Mouse (Mus musculus) forebrain, embryonic 16.5 days (tissue): ENCODE data around the gene Erbb3. TPM values are rescaled to one million over a fixed set of nuclear protein-coding genes. Genes with fewer than 3 reads are reported as not detected.

Experiments used
- ATAC-seq: fragments of 200-750 bp; cut with Nextera tagmentation; 2 replicates; pipeline ENCODE4 v1.8.0; 2017; ENCODE audit warnings: mild to moderate bottlenecking, moderate library complexity
- H3K27ac ChIP-seq: fragments of 300-500 bp; sonication (generic); 2 replicates; pipeline ENCODE4 v1.5.1; 2014; ENCODE audit warnings: low read length, control low read depth
- H3K27me3 ChIP-seq: fragments of 300-500 bp; sonication (generic); replicated peaks from 2 replicates; pipeline ENCODE4 v1.6.1; 2014; ENCODE audit warnings: low read length; ENCODE audit not compliant: control insufficient read depth, insufficient read depth
- H3K36me3 ChIP-seq: fragments of 300-500 bp; sonication (generic); 2 replicates; pipeline ENCODE4 v1.6.1; 2014; ENCODE audit not compliant: control insufficient read depth, insufficient read depth
- H3K4me1 ChIP-seq: fragments of 300-500 bp; sonication (generic); replicated peaks from 2 replicates; pipeline ENCODE4 v1.6.1; 2014; ENCODE audit warnings: low read length; ENCODE audit not compliant: control insufficient read depth, insufficient read depth
- H3K4me2 ChIP-seq: fragments of 300-500 bp; sonication (generic); 2 replicates; pipeline ENCODE4 v1.6.1; 2014; ENCODE audit warnings: mild to moderate bottlenecking, low read length, control low read depth
- H3K4me3 ChIP-seq: fragments of 300-500 bp; sonication (generic); replicated peaks from 2 replicates; pipeline ENCODE4 v1.5.1; 2014; ENCODE audit warnings: mild to moderate bottlenecking, low read length, control low read depth
- H3K9ac ChIP-seq: fragments of 300-500 bp; sonication (generic); replicated peaks from 2 replicates; pipeline ENCODE4 v1.6.1; 2014; ENCODE audit warnings: low read depth, low read length, control low read depth
- H3K9me3 ChIP-seq: fragments of 300-500 bp; sonication (generic); 2 replicates; pipeline ENCODE4 v1.6.1; 2016; ENCODE audit warnings: low read length; ENCODE audit not compliant: control insufficient read depth
- WGBS: fragments of 180-500 bp; shearing (Covaris S2); extraction: QIAGEN DNeasy Blood & Tissue Kit; methylation state at CpG from one replicate; pipeline ENCODE4 v1.1.7; 2014; 5-methylcytosine and 5-hydroxymethylcytosine counted together
- polyA plus RNA-seq: library from polyadenylated mRNA; unstranded; fragments of >200 nt; fragmentation: Nextera tagmentation; extraction: Ambion mirVana; gene quantifications from 2 replicates; pipeline ENCODE4 v1.2.1, GENCODE M21; 2015

Erbb3 gene
- polyA plus RNA-seq, 1 experiment from 2014 or later: 0.46 TPM

DNA sequence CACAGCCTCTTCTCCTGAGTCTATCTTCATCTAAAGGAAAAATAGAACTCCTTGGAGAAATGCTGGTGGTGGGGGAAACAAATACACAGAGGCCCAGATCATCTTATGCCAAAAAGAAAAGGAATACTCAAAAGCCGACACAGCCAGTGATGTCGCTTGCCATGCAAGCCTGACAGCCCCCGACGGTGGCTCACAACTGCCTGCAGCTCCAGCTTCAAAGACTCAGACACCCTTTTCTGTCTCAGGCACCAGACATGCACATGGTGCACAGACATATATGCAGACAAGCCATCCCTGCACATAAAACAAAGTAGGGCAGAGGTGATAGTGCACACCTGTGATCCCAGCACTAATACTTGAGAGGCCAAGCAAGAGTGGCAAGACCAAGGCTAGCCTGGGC is 9.7 kb downstream of the Erbb3 start:
- ATAC-seq: no peak
- WGBS: 85% methylated on average over 4 of the region's 4 CpGs
- H3K27ac ChIP-seq: no peak overlapping the region

DNA sequence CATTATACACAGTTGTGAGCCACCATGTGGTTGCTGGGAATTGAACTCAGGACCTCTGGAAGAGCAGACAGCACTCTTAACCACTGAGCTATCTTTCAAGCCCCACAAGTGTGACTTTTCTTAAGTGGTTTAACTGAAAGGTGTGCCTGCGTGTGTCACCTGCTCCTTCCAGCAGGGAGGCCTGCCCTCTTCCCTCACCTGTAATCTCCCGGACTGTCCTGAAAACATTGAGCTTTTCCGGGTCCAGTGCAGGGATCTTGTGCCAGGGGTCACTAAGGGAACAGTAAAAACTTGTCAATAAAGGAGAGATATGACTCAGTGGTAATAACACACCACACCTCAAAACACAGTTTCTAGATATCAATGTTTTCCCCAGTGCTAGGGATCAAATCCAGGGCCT is 10.2 kb downstream of the Erbb3 start:
- Histone ChIP-seq H3K9me3 (no peaks in the 10 kb centered on the region), H3K9ac (no peak overlapping the region), H3K27ac (no peak overlapping the region), H3K4me1 (no peaks in the 10 kb centered on the region), H3K36me3 (no peaks in the 10 kb centered on the region), H3K27me3 (no peaks in the 10 kb centered on the region), H3K4me2 (no peak overlapping the region), H3K4me3 (no peak overlapping the region)
- 86% methylated on average over 3 of the region's 3 CpGs for WGBS
- ATAC-seq: no peak

More for the DNA sequence above, 9.7 kb downstream of the Erbb3 start:
- H3K4me2 ChIP-seq: no peak overlapping the region
- no peaks in the 10 kb centered on the region for H3K4me1 ChIP-seq
- no peak overlapping the region for H3K9ac ChIP-seq
- no peaks in the 10 kb centered on the region for H3K36me3 ChIP-seq
- no peaks in the 10 kb centered on the region for H3K9me3 ChIP-seq
- H3K4me3 ChIP-seq: no peak overlapping the region
- H3K27me3 ChIP-seq: no peaks in the 10 kb centered on the region

DNA sequence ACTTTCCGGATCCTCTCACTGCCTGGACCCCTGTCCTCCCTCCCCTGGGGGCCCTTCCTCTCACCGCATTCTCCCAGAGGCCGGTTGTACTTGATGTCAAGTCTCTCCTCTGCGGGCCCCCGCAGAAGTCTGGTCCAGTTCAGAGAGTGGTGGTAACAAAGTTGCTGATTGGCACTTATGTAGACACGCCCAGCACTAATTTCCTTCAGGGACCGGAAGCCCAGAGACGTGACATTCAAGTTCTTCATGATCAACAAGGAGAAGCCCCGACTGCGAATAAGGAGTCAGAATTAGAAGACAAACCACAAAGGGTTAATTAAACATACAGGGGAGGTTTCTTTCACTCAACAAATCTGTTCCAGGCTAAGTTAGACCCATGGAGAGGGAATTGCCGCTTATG is 11.1 kb downstream of the Erbb3 start:
- Histone ChIP-seq H3K4me1 (no peaks in the 10 kb centered on the region), H3K9me3 (no peaks in the 10 kb centered on the region), H3K27me3 (no peaks in the 10 kb centered on the region), H3K4me2 (no peak overlapping the region), H3K9ac (no peak overlapping the region), H3K36me3 (no peaks in the 10 kb centered on the region), H3K4me3 (no peak overlapping the region), H3K27ac (no peak overlapping the region)
- WGBS: 75% methylated on average over 11 of the region's 11 CpGs
- no peak for ATAC-seq

DNA sequence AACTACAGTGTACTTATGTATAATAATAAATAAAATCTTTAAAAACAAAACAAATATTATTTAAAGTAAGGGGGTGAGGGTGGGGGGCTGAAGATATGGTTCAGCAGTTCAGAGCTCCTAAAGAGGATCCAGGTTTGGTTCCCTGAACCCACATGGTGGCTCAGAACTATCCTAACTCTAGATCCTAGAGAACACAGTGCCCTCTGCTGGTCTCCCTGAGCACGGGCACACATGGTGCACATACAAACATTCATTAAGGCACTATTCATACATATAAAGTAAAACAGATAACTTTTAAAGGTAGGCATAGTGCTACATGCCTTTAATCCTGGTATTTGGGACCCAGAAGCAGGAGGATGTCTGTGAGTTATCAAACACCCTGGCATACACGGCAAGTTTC is 14.4 kb downstream of the Erbb3 start:
- Histone ChIP-seq H3K4me2 (no peak overlapping the region), H3K4me1 (no peaks in the 10 kb centered on the region), H3K36me3 (no peaks in the 10 kb centered on the region), H3K9ac (no peak overlapping the region), H3K27me3 (no peaks in the 10 kb centered on the region), H3K9me3 (no peaks in the 10 kb centered on the region), H3K4me3 (no peak overlapping the region), H3K27ac (no peak overlapping the region)
- ATAC-seq: no peak
- WGBS: 97% methylated on average over 2 of the region's 2 CpGs

DNA sequence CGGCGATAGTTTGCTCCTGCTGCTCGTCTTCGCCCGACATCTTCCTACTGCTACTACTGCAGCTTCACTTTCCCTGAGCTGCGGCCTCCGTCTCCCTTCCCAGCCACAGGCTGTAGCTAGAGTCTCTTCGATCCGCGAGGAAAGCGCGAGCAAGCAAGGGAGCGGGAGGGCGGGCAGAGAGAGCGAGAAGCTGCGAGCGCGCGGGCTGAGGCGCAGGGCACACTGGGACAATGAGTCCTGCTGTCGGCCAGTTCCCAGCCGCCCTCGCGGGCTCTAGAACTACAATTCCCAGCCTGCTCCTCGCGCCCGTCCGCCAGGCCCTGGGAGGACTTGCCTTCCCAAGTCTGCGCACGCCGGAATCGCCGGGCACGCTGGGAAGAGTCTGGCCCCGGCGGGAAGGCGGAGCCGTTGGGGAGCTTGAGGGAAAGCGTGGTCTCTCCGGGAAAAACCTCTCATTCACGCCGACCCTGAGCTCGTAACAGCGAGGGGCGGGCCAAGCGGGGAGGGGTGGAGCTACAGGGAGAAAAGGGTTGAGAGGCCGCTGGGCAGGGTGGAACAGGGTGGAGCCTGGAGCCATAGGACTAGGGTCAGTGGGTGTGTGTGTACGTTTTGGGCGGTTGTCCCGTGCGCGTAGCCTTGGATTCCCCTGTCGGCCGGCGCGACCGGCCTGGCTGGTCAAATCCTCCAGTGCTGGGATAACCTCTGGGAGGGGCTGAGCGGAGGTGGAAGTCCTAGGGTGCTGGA is 23.5 kb downstream of the Erbb3 start, which contains the start of gene Pa2g4:
Gene Pa2g4, minus strand, starts transcription at position 200 of the 744 bp plus-strand sequence.
- Histone ChIP-seq H3K9ac (peak within 1 kb of the TSS; percentile 92), H3K36me3 (peaks cover 11% of the 10 kb centered on the region), H3K9me3 (no peaks in the 10 kb centered on the region), H3K4me1 (peaks cover 16% of the 10 kb centered on the region), H3K4me3 (peak within 1 kb of the TSS; percentile 96), H3K4me2 (peak within 1 kb of the TSS; percentile 98), H3K27me3 (no peaks in the 10 kb centered on the region), H3K27ac (peak within 1 kb of the TSS; percentile 96)
- peak; percentile 99 for ATAC-seq
- WGBS: under 1% methylated on average over 58 of the region's 58 CpGs

DNA sequence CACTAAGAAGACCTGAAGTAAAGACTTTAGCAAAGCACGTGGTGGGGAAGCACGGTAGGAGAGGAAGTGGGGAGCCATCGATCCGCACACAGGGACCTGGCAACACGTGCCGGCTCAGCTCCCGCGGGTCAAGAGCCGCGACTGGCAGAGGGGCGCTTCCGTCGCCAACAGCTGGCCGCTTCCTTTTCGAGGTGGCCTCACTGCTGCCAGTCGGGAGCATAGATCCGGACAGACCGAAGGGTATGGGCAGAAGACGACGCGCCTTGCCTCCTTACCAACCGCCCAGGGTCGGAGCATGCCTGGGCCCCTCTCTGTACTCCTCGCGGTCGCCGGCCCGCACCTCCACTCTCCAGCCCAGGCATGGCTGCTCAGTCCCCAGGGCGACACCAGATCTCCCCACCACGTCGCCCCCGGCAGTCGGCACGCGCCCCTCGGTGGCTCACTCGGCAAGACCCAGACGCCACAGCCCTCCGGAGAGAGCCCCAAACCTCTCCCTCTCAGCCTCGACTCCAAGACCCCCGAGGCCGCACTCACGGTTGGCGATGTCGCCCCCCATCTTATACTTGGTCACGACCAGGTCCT is 24.2 kb downstream of the Erbb3 start:
- peak overlapping the region; percentile 92 for H3K27ac ChIP-seq
- H3K27me3 ChIP-seq: no peaks in the 10 kb centered on the region
- H3K9me3 ChIP-seq: no peaks in the 10 kb centered on the region
- H3K4me1 ChIP-seq: peaks cover 16% of the 10 kb centered on the region
- peak overlapping the region; percentile 98 for H3K4me2 ChIP-seq
- under 1% methylated on average over 46 of the region's 46 CpGs for WGBS
- peak overlapping the region; percentile 92 for H3K9ac ChIP-seq
- H3K4me3 ChIP-seq: peak overlapping the region; percentile 96
- ATAC-seq: peak; percentile 22
- peaks cover 17% of the 10 kb centered on the region for H3K36me3 ChIP-seq

DNA sequence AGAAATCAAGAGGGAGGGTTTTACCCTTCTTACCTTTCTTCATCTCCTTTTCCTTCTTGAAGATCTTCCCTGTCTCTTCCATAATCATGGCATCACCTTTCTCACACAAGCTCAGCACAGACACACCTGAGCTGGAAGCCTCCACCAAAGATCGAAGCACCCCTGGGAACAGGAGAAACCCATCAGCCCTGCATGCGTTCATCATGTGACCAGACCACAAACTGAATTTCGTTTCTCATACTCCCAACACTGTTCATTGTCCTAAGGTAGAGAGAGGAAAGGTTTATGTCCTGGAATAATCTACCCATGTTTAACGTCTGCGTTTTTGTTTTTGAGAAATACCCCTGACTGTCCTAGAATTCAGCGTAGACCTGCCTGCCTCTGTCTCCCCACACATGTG is 25.9 kb downstream of the Erbb3 start:
- H3K4me2 ChIP-seq: no peak overlapping the region

DNA sequence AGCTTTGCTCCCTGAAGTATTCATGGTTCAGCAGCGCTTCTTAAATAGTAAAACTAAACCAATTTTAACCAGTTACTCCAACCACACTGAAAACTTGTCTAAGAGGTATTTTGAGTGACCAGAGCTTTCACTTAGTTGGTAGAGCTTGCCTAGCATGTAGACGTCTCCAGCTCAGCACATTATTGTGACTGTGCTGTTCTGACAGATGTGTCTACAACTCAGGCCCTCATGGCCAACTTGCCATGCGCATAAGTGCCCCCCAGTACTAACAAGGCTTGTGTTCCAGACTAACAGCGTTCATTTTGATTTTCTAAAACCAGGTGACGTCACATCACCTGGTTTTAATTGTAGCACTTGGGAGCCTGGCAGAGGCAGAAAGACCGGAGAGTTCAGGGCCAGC is 32.5 kb downstream of the Erbb3 start:
- no peak overlapping the region for H3K9ac ChIP-seq
- H3K9me3 ChIP-seq: no peaks in the 10 kb centered on the region
- peaks cover 29% of the 10 kb centered on the region for H3K36me3 ChIP-seq
- H3K4me3 ChIP-seq: no peak overlapping the region
- H3K4me2 ChIP-seq: no peak overlapping the region
- no peak overlapping the region for H3K27ac ChIP-seq
- no peaks in the 10 kb centered on the region for H3K27me3 ChIP-seq
- 84% methylated on average over 6 of the region's 6 CpGs for WGBS
- no peaks in the 10 kb centered on the region for H3K4me1 ChIP-seq
- no peak for ATAC-seq

More for the DNA sequence above, 25.9 kb downstream of the Erbb3 start:
- Histone ChIP-seq H3K9me3 (no peaks in the 10 kb centered on the region), H3K36me3 (peaks cover 29% of the 10 kb centered on the region), H3K4me3 (no peak overlapping the region), H3K4me1 (peaks cover 16% of the 10 kb centered on the region), H3K27ac (no peak overlapping the region), H3K9ac (no peak overlapping the region), H3K27me3 (no peaks in the 10 kb centered on the region)
- ATAC-seq: no peak
- WGBS: 94% methylated on average over 6 of the region's 6 CpGs

DNA sequence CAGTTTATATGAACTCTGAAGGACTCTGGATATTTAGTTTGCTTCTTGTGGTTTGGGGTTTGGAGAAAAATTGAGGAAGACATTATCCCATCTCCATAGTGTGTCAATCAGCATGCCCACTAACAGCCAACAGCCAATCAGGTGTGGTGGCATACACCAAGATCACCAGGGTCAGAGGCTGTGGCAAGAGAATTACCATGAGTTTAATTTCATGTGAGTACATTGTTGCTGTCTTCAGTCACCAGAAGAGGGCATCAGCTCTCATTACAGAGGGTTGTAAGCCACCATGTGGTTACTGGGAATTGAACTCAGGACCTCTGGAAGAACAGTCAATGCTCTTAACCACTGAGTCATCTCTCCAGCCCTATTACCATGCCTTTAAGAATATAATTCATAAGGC is 33.2 kb downstream of the Erbb3 start:
- Histone ChIP-seq H3K27me3 (no peaks in the 10 kb centered on the region), H3K27ac (no peak overlapping the region), H3K4me3 (no peak overlapping the region), H3K4me1 (no peaks in the 10 kb centered on the region), H3K9ac (no peak overlapping the region), H3K4me2 (no peak overlapping the region), H3K9me3 (no peaks in the 10 kb centered on the region), H3K36me3 (peaks cover 25% of the 10 kb centered on the region)
- no peak for ATAC-seq
